Comparison of ENCODE assay signal across 8 mouse cellular contexts in the genomic region with DNA sequence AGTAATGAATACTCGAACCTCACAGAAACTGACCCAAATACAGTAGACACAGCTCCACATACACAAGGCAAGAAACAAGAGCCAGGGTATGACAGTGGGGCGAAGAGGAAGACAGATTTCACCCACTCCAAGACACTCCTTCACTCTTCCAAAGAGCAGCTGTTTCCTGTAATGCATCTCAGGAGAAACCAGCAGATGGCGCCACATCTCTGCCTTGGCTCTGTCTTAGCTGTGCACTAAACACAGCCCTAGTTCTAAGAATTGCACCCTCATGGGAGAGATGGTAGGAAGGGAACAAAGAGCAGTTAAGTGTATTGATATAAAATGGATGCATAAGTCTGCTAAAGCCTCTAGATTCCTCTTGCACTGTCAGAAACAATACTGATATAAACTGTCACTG. TPM values are rescaled to one million over a fixed set of nuclear protein-coding genes. Genes with fewer than 3 reads are reported as not detected.
DNase-seq lines count a peak whose midpoint lies in the region; ATAC-seq and TF ChIP-seq lines count a peak whose summit lies in the region.

No protein-coding gene starts in this region.

- no peak overlapping the region for H3K27ac ChIP-seq in liver, embryonic 14.5 days
- H3K27ac ChIP-seq in neural tube, embryonic 13.5 days (replicated peaks) = peak overlapping the region; percentile 74
- H3K27ac ChIP-seq in stomach, postnatal 0 days (replicated peaks) = no peak overlapping the region

- intact Hi-C loops in heart, postnatal 10 days (cut with DNase I) = loop anchor here (1.0 kb wide), 3 partner anchors 88 to 207 kb away; no protein-coding TSS in a partner anchor

- no peaks in the 10 kb centered on the region for H3K9me3 ChIP-seq in E14TG2a.4 (ENCODE audit: low read length)
- no peaks in the 10 kb centered on the region for H3K9me3 ChIP-seq in liver, embryonic 14.5 days (ENCODE audit: control insufficient read depth, low read length)
- no peaks in the 10 kb centered on the region for H3K9me3 ChIP-seq in neural tube, embryonic 13.5 days
- H3K9me3 ChIP-seq in stomach, postnatal 0 days (ENCODE audit: control insufficient read depth, low read length) = no peaks in the 10 kb centered on the region

- DNase-seq in c-Kit-negative CD71-positive TER-119-positive erythroid progenitor cells, embryonic 14.5 days (ENCODE audit: low read depth, low spot score) = peak; percentile 69
- DNase-seq in fibroblast of lung, adult 2 months (ENCODE audit: low read depth) = peak; percentile 39
- peak; percentile 84 to 90 for DNase-seq in heart, postnatal 10 days
- peak; percentile 78 to 92 for DNase-seq in kidney, postnatal 36 days
- peak; percentile 46 to 61 (median 54) for DNase-seq in liver, embryonic 14.5 days (ENCODE audit: low read depth in 3 of 3, low spot score in 3 of 3)
- DNase-seq in stomach, postnatal 0 days (ENCODE audit: low spot score) = peak; percentile 82

- peak; percentile 79 for TF ChIP-seq CTCF in E14TG2a.4 (conservative IDR thresholded peaks at IDR 0.05; ENCODE audit: low read length)
- peak; percentile 96 for TF ChIP-seq CTCF in liver, embryonic 14.5 days (IDR thresholded peaks at IDR 0.05; ENCODE audit: low read depth)
- peak; percentile 99 for TF ChIP-seq CTCF in stomach, postnatal 0 days (IDR thresholded peaks at IDR 0.05; ENCODE audit: low read depth)

- H3K4me3 ChIP-seq in E14TG2a.4 (replicated peaks; ENCODE audit: low read length) = no peak overlapping the region
- no peak overlapping the region for H3K4me3 ChIP-seq in liver, embryonic 14.5 days (ENCODE audit: insufficient read depth in 1 of 2, low read depth in 2 of 2, low read length in 2 of 2)
- no peak overlapping the region for H3K4me3 ChIP-seq in neural tube, embryonic 13.5 days
- H3K4me3 ChIP-seq in stomach, postnatal 0 days (ENCODE audit: low read depth, low read length) = no peak overlapping the region

- peak; percentile 64 for ATAC-seq in liver, embryonic 14.5 days (ENCODE audit: insufficient read depth)
- peak; percentile 95 for ATAC-seq in neural tube, embryonic 13.5 days (ENCODE audit: low read depth)
- ATAC-seq in stomach, postnatal 0 days (ENCODE audit: low FRiP score, low TSS enrichment) = peak; percentile 84

- TF ChIP-seq EP300 in liver, embryonic 14.5 days (IDR thresholded peaks at IDR 0.05; ENCODE audit: low read depth) = 0 out of 2 replicates have a peak, but pooled peaks have one; percentile 18
- no peak for TF ChIP-seq EP300 in stomach, postnatal 0 days (optimal IDR thresholded peaks at IDR 0.05)

- no peak overlapping the region for H3K9ac ChIP-seq in liver, embryonic 14.5 days (replicated peaks)
- peak overlapping the region; percentile 43 for H3K9ac ChIP-seq in neural tube, embryonic 13.5 days
- H3K9ac ChIP-seq in stomach, postnatal 0 days (ENCODE audit: low read length) = no peak overlapping the region

- H3K4me2 ChIP-seq in liver, embryonic 14.5 days (ENCODE audit: low read depth) = no peak overlapping the region
- no peak overlapping the region for H3K4me2 ChIP-seq in neural tube, embryonic 13.5 days
- no peak overlapping the region for H3K4me2 ChIP-seq in stomach, postnatal 0 days (replicated peaks; ENCODE audit: low read depth)

- no peaks in the 10 kb centered on the region for H3K27me3 ChIP-seq in E14TG2a.4 (ENCODE audit: insufficient read depth, low read length)
- H3K27me3 ChIP-seq in liver, embryonic 14.5 days (ENCODE audit: control insufficient read depth, insufficient read depth, low read length) = no peaks in the 10 kb centered on the region
- H3K27me3 ChIP-seq in neural tube, embryonic 13.5 days = no peaks in the 10 kb centered on the region
- no peaks in the 10 kb centered on the region for H3K27me3 ChIP-seq in stomach, postnatal 0 days (ENCODE audit: control insufficient read depth, insufficient read depth, low read length)

- WGBS in liver, embryonic 14.5 days (ENCODE audit: insufficient replicate concordance) = 43% methylated on average over 3 of the region's 3 CpGs
- 50% methylated on average over 3 of the region's 3 CpGs for WGBS in neural tube, embryonic 13.5 days
- 40% methylated on average over 3 of the region's 3 CpGs for WGBS in stomach, postnatal 0 days

- peaks cover 98% of the 10 kb centered on the region for H3K36me3 ChIP-seq in E14TG2a.4 (ENCODE audit: insufficient read depth, low read length)
- H3K36me3 ChIP-seq in liver, embryonic 14.5 days (replicated peaks; ENCODE audit: control insufficient read depth, insufficient read depth, low read depth) = peaks cover 81% of the 10 kb centered on the region
- H3K36me3 ChIP-seq in neural tube, embryonic 13.5 days = peaks cover 92% of the 10 kb centered on the region
- H3K36me3 ChIP-seq in stomach, postnatal 0 days (ENCODE audit: control insufficient read depth, insufficient read depth, low read length) = peaks cover 33% of the 10 kb centered on the region

- H3K4me1 ChIP-seq in E14TG2a.4 (replicated peaks; ENCODE audit: low read depth, low read length) = peaks cover 4% of the 10 kb centered on the region; the same call in 1 of the 2 replicates
- no peaks in the 10 kb centered on the region for H3K4me1 ChIP-seq in liver, embryonic 14.5 days (replicated peaks; ENCODE audit: control insufficient read depth in 2 of 2, insufficient read depth in 2 of 2, low read length in 1 of 2)
- peaks cover 5% of the 10 kb centered on the region for H3K4me1 ChIP-seq in neural tube, embryonic 13.5 days (replicated peaks)
- H3K4me1 ChIP-seq in stomach, postnatal 0 days (replicated peaks; ENCODE audit: control insufficient read depth, insufficient read depth) = no peaks in the 10 kb centered on the region

RNA-seq across cellular contexts. Expression of a gene that starts 20.1 kb away (rescaled TPM):
- total RNA-seq in heart, postnatal 10 days (2021) = 10 to 100 TPM; 26.0 to 33.6 TPM
- 11.2 and 11.3 TPM in 2 replicates for polyA plus RNA-seq in liver, embryonic 14.5 days (2012; rRNA removed)
- polyA plus RNA-seq in liver, embryonic 14.5 days (2014; fragmentation: Nextera tagmentation; extraction: Ambion mirVana) = 12.0 and 13.7 TPM in 2 replicates
- 31.7 and 31.9 TPM in 2 replicates for polyA plus RNA-seq in neural tube, embryonic 13.5 days (2015; fragmentation: Nextera tagmentation; extraction: Ambion mirVana)
- polyA plus RNA-seq in stomach, postnatal 0 days (2015; fragmentation: Nextera tagmentation; extraction: Ambion mirVana) = 13.9 and 14.7 TPM in 2 replicates

RNA-seq across cellular contexts. Expression of a gene that starts 29.2 kb away (rescaled TPM):
- total RNA-seq in heart, postnatal 10 days (2021) = 10 to 100 TPM; 29.6 to 49.2 TPM
- 116 and 138 TPM in 2 replicates for polyA plus RNA-seq in liver, embryonic 14.5 days (2012; rRNA removed)
- polyA plus RNA-seq in liver, embryonic 14.5 days (2014; fragmentation: Nextera tagmentation; extraction: Ambion mirVana) = 169 and 176 TPM in 2 replicates
- 101 and 105 TPM in 2 replicates for polyA plus RNA-seq in neural tube, embryonic 13.5 days (2015; fragmentation: Nextera tagmentation; extraction: Ambion mirVana)
- 64.1 and 68.4 TPM in 2 replicates for polyA plus RNA-seq in stomach, postnatal 0 days (2015; fragmentation: Nextera tagmentation; extraction: Ambion mirVana)

RNA-seq across cellular contexts. Expression of a gene that starts 36.7 kb away (rescaled TPM):
- total RNA-seq in heart, postnatal 10 days (2021) = not detected
- polyA plus RNA-seq in liver, embryonic 14.5 days (2012; rRNA removed) = 0.04 TPM in 1 of 2 replicates, not detected in the other
- not detected in 2 replicates for polyA plus RNA-seq in liver, embryonic 14.5 days (2014; fragmentation: Nextera tagmentation; extraction: Ambion mirVana)
- polyA plus RNA-seq in neural tube, embryonic 13.5 days (2015; fragmentation: Nextera tagmentation; extraction: Ambion mirVana) = not detected in 2 replicates
- 0.16 and 0.64 TPM in 2 replicates for polyA plus RNA-seq in stomach, postnatal 0 days (2015; fragmentation: Nextera tagmentation; extraction: Ambion mirVana)

RNA-seq across cellular contexts. Expression of a gene that starts 37.2 kb away (rescaled TPM):
- 1 to 10 TPM; 1.9 to 3.0 TPM for total RNA-seq in heart, postnatal 10 days (2021)
- 5.3 and 5.5 TPM in 2 replicates for polyA plus RNA-seq in liver, embryonic 14.5 days (2012; rRNA removed)
- polyA plus RNA-seq in liver, embryonic 14.5 days (2014; fragmentation: Nextera tagmentation; extraction: Ambion mirVana) = 9.4 and 12.0 TPM in 2 replicates
- 0.96 and 1.3 TPM in 2 replicates for polyA plus RNA-seq in neural tube, embryonic 13.5 days (2015; fragmentation: Nextera tagmentation; extraction: Ambion mirVana)
- polyA plus RNA-seq in stomach, postnatal 0 days (2015; fragmentation: Nextera tagmentation; extraction: Ambion mirVana) = 72.6 and 77.8 TPM in 2 replicates

RNA-seq across cellular contexts. Expression of a gene that starts 54.4 kb away (rescaled TPM):
- 1 to 10 TPM; 5.9 to 7.9 TPM for total RNA-seq in heart, postnatal 10 days (2021)
- 71.5 and 90.6 TPM in 2 replicates for polyA plus RNA-seq in liver, embryonic 14.5 days (2012; rRNA removed)
- 68.8 and 75.7 TPM in 2 replicates for polyA plus RNA-seq in liver, embryonic 14.5 days (2014; fragmentation: Nextera tagmentation; extraction: Ambion mirVana)
- polyA plus RNA-seq in neural tube, embryonic 13.5 days (2015; fragmentation: Nextera tagmentation; extraction: Ambion mirVana) = 5.6 and 6.0 TPM in 2 replicates
- polyA plus RNA-seq in stomach, postnatal 0 days (2015; fragmentation: Nextera tagmentation; extraction: Ambion mirVana) = 16.1 and 19.7 TPM in 2 replicates
